Mouse (Mus musculus): ENCODE results near the gene Krt33a. TPM values are rescaled to one million over a fixed set of nuclear protein-coding genes. Genes with fewer than 3 reads are reported as not detected.

Gene Krt33a
- polyA plus RNA-seq, 1 experiment: 0.02 TPM

DNA sequence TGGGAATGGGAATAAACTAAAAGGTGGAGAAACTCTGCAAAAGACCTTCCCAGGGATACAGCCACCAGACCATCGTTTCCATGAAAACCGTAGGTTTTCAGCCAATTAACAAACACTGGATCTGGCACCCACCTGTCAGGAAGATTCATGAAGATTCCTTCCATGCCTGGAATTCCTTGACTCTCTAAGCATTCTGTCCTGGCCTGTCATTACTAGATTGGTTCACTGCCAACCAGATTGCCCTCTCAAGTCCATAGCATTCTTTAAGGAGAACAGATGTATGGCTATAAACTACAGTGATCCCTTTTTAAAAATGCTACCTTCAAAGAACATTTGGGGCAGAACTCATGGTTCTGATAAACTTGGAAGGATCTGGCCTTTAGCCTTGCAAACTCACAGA lies 50.1 kb downstream of the Krt33a start:
- H3K79me3 ChIP-seq (ENCODE audit: low read depth): no peaks in the 10 kb centered on the region
- peaks cover 4% of the 10 kb centered on the region for H3K27me3 ChIP-seq (ENCODE audit: control insufficient read depth, insufficient read depth, insufficient read length)
- TF ChIP-seq MYOG (IDR thresholded peaks at IDR 0.05; ENCODE audit: control insufficient read depth, extremely low read depth, insufficient read length) (no peak), CTCF (IDR thresholded peaks at IDR 0.05; ENCODE audit: control insufficient read depth, insufficient read depth, insufficient read length) (no peak), FOSL1 (IDR thresholded peaks at IDR 0.05; ENCODE audit: insufficient read depth, low read length, poor library complexity, severe bottlenecking) (no peak), USF1 (IDR thresholded peaks at IDR 0.05; ENCODE audit: low read depth) (no peak), CEBPB (IDR thresholded peaks at IDR 0.05; ENCODE audit: low read depth) (no peak), MYOD1 (IDR thresholded peaks at IDR 0.05; ENCODE audit: control insufficient read depth, insufficient read length, low read depth) (no peak), MAX (IDR thresholded peaks at IDR 0.05) (no peak)
- H3K36me3 ChIP-seq (ENCODE audit: control insufficient read depth, insufficient read depth): no peaks in the 10 kb centered on the region
- H3K79me2 ChIP-seq (ENCODE audit: control insufficient read depth, insufficient read depth): no peaks in the 10 kb centered on the region
- H3K4me3 ChIP-seq (ENCODE audit: insufficient read depth, poor library complexity, severe bottlenecking): no peak overlapping the region
- no peak overlapping the region for H3ac ChIP-seq (ENCODE audit: control insufficient read depth, insufficient read length, low read depth)

DNA sequence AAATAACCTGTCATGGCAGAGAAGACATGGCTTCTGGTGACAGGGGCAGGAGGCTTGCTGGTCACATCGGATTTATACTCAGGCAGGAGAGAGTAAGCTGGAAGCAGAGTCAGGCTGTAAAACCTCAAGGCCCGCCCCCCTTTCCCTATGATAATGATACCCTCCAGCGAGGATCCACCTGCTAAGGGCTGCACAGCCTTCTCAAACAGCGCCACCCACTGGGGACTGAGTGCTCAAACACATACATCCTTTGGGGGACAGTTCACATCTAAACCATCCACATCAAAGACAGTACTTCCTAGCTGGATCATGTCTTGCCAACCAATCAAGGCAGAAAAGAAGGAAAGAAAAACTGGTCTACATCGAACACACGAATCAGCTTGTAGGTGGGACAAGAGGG lies 51.8 kb downstream of the Krt33a start:
- TF ChIP-seq MAX (IDR thresholded peaks at IDR 0.05) (no peak), FOSL1 (IDR thresholded peaks at IDR 0.05; ENCODE audit: insufficient read depth, low read length, poor library complexity, severe bottlenecking) (no peak), MYOD1 (IDR thresholded peaks at IDR 0.05; ENCODE audit: control insufficient read depth, insufficient read length, low read depth) (no peak), MYOG (IDR thresholded peaks at IDR 0.05; ENCODE audit: control insufficient read depth, extremely low read depth, insufficient read length) (no peak), USF1 (IDR thresholded peaks at IDR 0.05; ENCODE audit: low read depth) (no peak), CEBPB (IDR thresholded peaks at IDR 0.05; ENCODE audit: low read depth) (no peak), CTCF (IDR thresholded peaks at IDR 0.05; ENCODE audit: control insufficient read depth, insufficient read depth, insufficient read length) (no peak)
- Histone ChIP-seq H3K79me2 (ENCODE audit: control insufficient read depth, insufficient read depth) (no peaks in the 10 kb centered on the region), H3ac (ENCODE audit: control insufficient read depth, insufficient read length, low read depth) (no peak overlapping the region), H3K4me3 (ENCODE audit: insufficient read depth, poor library complexity, severe bottlenecking) (no peak overlapping the region), H3K79me3 (ENCODE audit: low read depth) (no peaks in the 10 kb centered on the region), H3K36me3 (ENCODE audit: control insufficient read depth, insufficient read depth) (no peaks in the 10 kb centered on the region), H3K27me3 (ENCODE audit: control insufficient read depth, insufficient read depth, insufficient read length) (peaks cover 7% of the 10 kb centered on the region)

Other genes with a start within 250 kb of the Krt33a start
- not detected for gene Gm11595, start 243.3 kb downstream of the Krt33a start, polyA plus RNA-seq (2012; fragmentation: generic; extraction: Trizol)
- gene Krtap4-8, start 235.5 kb downstream of the Krt33a start, polyA plus RNA-seq (2012; fragmentation: generic; extraction: Trizol): not detected
- gene Krtap4-9, start 231.0 kb downstream of the Krt33a start, polyA plus RNA-seq (2012; fragmentation: generic; extraction: Trizol): not detected
- gene Gm11596, start 222.7 kb downstream of the Krt33a start, polyA plus RNA-seq (2012; fragmentation: generic; extraction: Trizol): not detected
- not detected for gene Gm11569, start 217.3 kb downstream of the Krt33a start, polyA plus RNA-seq (2012; fragmentation: generic; extraction: Trizol)
- not detected for gene Gm11554, start 211.8 kb downstream of the Krt33a start, polyA plus RNA-seq (2012; fragmentation: generic; extraction: Trizol)
- gene Krtap4-13, start 206.3 kb downstream of the Krt33a start, polyA plus RNA-seq (2012; fragmentation: generic; extraction: Trizol): not detected
- not detected for gene Gm11564, start 200.5 kb downstream of the Krt33a start, polyA plus RNA-seq (2012; fragmentation: generic; extraction: Trizol)
- not detected for gene 2300003K06Rik, start 178.1 kb downstream of the Krt33a start, polyA plus RNA-seq (2012; fragmentation: generic; extraction: Trizol)
- not detected for gene Krtap4-16, start 164.6 kb downstream of the Krt33a start, polyA plus RNA-seq (2012; fragmentation: generic; extraction: Trizol)
- gene Gm11568, start 158.3 kb downstream of the Krt33a start, polyA plus RNA-seq (2012; fragmentation: generic; extraction: Trizol): not detected
- not detected for gene Gm11559, start 151.7 kb downstream of the Krt33a start, polyA plus RNA-seq (2012; fragmentation: generic; extraction: Trizol)
- gene Krtap9-1, start 142.8 kb downstream of the Krt33a start, polyA plus RNA-seq (2012; fragmentation: generic; extraction: Trizol): not detected
- not detected for gene Gm11567, start 137.0 kb downstream of the Krt33a start, polyA plus RNA-seq (2012; fragmentation: generic; extraction: Trizol)
- not detected for gene Krtap31-1, start 108.3 kb downstream of the Krt33a start, polyA plus RNA-seq (2012; fragmentation: generic; extraction: Trizol)
- not detected for gene Gm11565, start 101.5 kb downstream of the Krt33a start, polyA plus RNA-seq (2012; fragmentation: generic; extraction: Trizol)
- gene Krtap31-2, start 79.9 kb downstream of the Krt33a start, polyA plus RNA-seq (2012; fragmentation: generic; extraction: Trizol): not detected
- gene Krtap9-5, start 67.7 kb downstream of the Krt33a start, polyA plus RNA-seq (2012; fragmentation: generic; extraction: Trizol): not detected
- gene Krtap29-1, start 37.2 kb downstream of the Krt33a start, polyA plus RNA-seq (2012; fragmentation: generic; extraction: Trizol): not detected
- not detected for gene Krtap16-1, start 29.6 kb downstream of the Krt33a start, polyA plus RNA-seq (2012; fragmentation: generic; extraction: Trizol)
- not detected for gene Krtap17-1, start 22.2 kb downstream of the Krt33a start, polyA plus RNA-seq (2012; fragmentation: generic; extraction: Trizol)
- gene Krt33b, start 13.7 kb upstream of the Krt33a start, polyA plus RNA-seq (2012; fragmentation: generic; extraction: Trizol): not detected
- not detected for gene Krt34, start 25.3 kb upstream of the Krt33a start, polyA plus RNA-seq (2012; fragmentation: generic; extraction: Trizol)
- not detected for gene Krt31, start 34.3 kb upstream of the Krt33a start, polyA plus RNA-seq (2012; fragmentation: generic; extraction: Trizol)
- gene Krt32, start 72.0 kb upstream of the Krt33a start, polyA plus RNA-seq (2012; fragmentation: generic; extraction: Trizol): not detected
- gene Krt35, start 80.0 kb upstream of the Krt33a start, polyA plus RNA-seq (2012; fragmentation: generic; extraction: Trizol): not detected
- gene Krt36, start 89.4 kb upstream of the Krt33a start, polyA plus RNA-seq (2012; fragmentation: generic; extraction: Trizol): 0.14 TPM
- gene Krt13, start 105.4 kb upstream of the Krt33a start, polyA plus RNA-seq (2012; fragmentation: generic; extraction: Trizol): 20.0 TPM
- gene Krt15, start 119.7 kb upstream of the Krt33a start, polyA plus RNA-seq (2012; fragmentation: generic; extraction: Trizol): 0.02 TPM
- gene Krt19, start 132.5 kb upstream of the Krt33a start, polyA plus RNA-seq (2012; fragmentation: generic; extraction: Trizol): 3.5 TPM
- 1.8 TPM for gene Krt9, start 177.0 kb upstream of the Krt33a start, polyA plus RNA-seq (2012; fragmentation: generic; extraction: Trizol)
- 32.4 TPM for gene Krt14, start 191.3 kb upstream of the Krt33a start, polyA plus RNA-seq (2012; fragmentation: generic; extraction: Trizol)
- 0.21 TPM for gene Krt16, start 232.7 kb upstream of the Krt33a start, polyA plus RNA-seq (2012; fragmentation: generic; extraction: Trizol)
- 0.04 TPM for gene Krt17, start 244.8 kb upstream of the Krt33a start, polyA plus RNA-seq (2012; fragmentation: generic; extraction: Trizol)